Mouse (Mus musculus) v-Abl transformed pro-B cells (cell line): ENCODE data around the gene Spef1.

Experiments
- in situ Hi-C, 2 experiments: fragments of 400-800 bp; cut with MboI; formaldehyde crosslinking; loops; one replicate each; pipeline ENCODE4 v1.15.1; 2025; ENCODE audit not compliant: unreplicated experiment in 2 of 2

The Spef1 gene

DNA sequence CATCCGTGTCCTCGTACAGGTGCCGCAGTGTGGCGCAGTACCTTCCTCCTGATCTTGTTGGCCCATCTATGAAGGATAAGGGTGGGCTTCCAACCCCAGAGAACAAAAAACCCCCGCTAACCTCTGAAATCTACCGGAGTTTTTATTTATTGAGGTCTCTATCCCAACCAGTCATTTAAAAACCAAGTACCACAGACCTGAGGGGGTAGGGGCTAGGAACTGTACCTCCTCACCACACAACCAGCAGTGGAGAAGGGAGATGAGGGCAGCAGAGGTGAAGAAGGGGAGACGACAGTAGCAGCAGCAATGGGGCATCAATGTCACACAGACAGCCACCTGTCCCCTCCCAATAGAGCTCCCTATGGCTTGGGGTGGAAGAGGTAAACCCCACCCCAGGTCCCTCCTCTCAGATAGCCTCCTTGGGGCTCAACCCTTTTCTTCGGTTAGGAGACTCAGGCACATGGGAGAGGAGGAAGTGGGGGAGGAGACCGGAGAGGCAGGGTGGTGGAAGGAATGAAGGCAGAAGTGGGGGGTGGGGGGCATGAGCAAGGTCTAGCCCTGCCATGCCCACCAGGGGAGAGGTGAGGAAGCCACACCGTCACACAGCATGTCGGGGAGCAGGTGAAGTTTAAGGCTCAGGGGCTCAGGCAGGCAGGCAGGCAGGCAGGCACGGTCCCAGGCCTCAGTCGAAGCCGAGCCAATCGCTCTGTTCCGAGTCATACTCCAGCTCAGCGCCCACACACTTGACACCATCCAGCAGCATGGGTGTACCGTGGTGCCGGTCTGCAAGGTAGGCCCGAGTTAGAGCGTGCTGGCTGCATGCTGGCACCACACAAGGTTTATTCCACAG is 40.7 kb downstream of the Spef1 start:
- in situ Hi-C loops = loop anchor here in 1 of 2 experiments (5.0 kb wide), 1 partner anchor 54 kb away; no protein-coding TSS in a partner anchor

DNA sequence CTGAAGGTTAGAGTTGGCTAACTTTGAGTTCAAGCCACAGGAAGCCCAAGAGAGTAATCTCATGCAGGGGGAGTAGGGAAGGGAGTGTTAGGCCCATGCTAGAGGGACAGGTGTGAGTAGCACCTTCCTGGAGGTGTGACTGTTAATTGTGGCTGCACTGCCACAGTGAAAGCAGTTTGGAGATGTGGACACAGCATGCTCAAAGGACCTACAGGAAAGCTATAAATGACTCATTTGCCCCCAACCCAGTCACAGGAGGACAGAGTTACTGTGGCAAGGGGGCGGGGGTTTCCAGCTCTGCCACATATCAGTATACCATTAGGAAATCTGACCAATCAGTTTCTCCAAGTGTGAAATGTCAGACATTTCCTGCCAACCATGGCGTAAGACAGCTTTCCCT is 41.5 kb downstream of the Spef1 start:
- in situ Hi-C loops = loop anchor here in 1 of 2 experiments (5.0 kb wide), 1 partner anchor 53 kb away; no protein-coding TSS in a partner anchor

GRCm38 (mm10) chr2:131145121-131145520 is 42.0 kb downstream of the Spef1 start:
- in situ Hi-C loops = loop anchor here in 1 of 2 experiments (5.0 kb wide), 1 partner anchor 53 kb away; no protein-coding TSS in a partner anchor

DNA sequence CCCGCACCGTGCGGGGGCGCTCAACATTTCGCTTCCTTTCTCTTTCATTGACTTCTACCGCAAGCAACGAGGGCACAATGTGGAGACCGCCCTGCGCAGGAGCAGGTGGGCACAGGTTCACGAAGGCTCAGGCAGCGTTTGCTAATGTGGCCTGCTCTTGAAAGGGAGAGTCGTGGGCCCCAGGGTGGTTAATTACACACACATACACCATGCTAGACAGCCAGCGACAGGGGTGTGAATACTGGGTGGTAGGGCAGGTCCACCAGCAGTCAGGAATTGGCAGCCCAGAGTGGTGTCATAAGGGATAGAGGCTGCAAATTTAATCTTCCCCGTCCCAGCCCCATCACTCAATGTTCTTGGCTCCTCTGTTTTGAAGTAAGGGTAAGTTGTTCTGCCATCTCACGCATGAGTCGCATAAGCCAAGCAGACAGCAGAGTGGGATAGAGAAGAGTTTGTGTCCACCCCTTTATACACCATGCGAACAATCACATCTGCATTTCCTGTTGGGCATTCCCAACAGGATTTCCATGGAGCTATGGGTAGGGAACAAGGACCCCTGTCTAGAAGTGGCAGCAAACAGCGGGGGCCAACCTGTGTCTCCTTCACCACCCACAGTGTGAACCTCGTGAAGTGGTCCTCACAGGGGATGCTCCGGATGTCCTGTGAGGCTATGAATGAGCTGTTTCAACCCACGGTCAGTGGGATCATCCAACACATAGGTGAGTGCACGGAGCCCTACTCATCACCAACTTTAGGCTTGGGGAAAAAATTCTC is 43.9 kb downstream of the Spef1 start:
- in situ Hi-C loops = no loop called here

DNA sequence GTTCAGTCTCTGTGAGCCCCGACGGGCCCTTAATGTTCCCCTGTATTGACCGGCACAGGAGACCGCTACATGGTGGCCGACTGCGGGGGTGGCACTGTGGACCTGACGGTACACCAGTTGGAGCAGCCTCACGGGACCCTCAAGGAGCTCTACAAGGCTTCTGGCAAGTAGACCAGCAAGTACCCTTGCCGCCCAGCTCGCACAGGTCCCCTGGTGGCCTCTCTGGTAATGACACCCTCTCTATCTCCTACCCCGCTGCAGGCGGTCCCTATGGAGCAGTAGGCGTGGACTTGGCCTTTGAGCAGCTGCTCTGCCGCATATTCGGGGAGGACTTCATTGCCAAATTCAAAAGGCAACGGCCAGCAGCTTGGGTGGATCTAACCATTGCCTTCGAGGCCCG is 44.5 kb downstream of the Spef1 start:
- in situ Hi-C loops = no loop called here

DNA sequence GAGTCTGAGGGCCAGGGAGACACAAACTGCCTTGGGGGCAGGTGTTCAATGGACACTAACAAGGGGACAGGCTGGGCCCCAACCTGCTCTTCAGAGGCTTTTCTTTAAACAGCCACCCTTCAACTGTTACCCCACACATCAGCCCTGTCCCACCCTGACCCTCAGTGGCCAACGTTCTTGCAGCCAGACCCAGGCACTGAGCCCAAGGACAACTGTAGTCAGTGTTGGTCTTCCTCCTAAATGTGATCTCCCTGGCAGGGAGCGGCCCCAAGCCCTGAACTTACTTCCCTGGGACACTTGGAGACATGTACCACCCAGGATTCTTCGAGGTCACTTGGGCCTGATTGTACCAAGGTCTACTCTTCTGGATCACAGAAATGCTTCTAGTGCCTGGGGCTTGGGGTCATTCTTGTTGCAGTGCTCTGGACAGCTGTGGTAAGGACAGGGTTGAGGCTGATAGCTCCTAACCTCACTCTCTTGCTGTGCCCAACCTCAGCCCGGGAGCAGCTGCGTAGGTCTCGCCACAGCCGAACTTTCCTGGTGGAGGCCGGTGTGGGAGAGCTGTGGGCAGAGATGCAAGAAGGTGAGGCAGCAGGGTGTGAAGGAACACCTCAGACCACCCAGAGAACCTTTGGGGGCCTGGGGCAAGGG is 45.6 kb downstream of the Spef1 start:
- in situ Hi-C loops = no loop called here

DNA sequence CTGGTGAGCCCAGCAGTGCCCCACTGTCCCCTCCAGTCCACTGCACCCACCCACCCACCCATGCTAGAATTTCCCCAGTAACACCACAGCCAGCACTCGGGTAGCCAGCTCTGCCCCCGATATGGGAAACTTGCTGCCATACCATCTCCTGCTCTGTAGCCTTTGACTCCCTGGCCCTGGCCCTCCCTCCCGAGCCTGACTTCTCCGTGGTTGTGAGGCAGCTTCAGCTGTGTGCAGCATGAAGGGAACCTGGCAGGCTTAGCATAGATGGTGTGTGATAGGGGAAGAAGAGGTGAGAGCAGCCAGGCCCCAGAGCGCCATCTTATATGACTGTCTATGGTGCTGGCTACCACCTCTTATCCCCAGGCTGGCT is 46.6 kb downstream of the Spef1 start:
- in situ Hi-C loops = no loop called here

DNA sequence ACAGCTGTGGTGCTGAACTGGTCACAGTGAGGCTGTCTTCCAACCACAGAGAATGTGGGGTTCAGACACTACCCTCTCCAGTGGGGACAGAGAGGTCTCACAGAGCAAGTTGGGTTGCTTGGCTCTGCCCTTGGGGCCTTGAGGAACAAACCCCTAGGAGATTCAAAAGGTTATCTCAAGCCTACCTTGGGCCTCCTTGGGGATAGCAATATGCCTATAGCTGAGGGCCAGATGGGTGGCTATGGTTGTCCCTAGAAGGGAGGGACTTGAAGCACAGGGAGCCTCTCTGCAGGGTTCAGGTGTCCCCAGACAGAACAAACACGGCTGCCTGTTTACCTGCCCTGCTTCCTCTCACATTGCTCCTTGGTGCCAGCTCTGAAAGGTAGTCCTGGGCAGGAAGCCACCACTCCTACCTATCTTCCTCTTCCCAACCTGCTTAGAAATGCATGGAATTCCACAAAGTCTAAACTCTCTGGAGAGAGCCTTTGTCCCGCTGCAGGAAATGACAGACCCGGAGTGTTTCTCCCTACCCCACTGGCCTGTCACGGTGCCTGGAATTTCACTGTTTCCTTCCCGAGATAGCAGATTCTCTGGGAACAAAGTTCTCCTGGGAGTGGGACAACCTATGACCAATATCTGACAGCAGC is 47.1 kb downstream of the Spef1 start:
- in situ Hi-C loops = no loop called here

DNA sequence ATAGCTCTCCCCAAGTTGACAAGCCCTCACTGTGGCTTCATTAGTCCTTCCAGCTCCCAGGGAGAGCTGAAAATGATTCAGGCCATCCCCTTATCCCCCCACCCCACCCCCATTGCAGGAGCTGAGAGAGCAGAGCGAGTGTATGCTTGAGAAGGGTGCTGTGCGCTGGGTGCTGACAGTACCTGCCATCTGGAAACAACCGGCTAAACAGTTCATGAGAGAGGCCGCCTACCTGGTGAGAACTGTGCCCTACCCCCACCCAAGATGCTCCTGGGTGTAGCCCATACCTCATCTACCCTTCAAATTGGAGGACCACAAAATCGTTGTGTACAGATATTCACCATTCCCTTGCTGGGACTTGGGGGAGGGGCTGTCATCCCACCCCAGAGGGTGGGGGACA is 47.8 kb downstream of the Spef1 start:
- in situ Hi-C loops = no loop called here

DNA sequence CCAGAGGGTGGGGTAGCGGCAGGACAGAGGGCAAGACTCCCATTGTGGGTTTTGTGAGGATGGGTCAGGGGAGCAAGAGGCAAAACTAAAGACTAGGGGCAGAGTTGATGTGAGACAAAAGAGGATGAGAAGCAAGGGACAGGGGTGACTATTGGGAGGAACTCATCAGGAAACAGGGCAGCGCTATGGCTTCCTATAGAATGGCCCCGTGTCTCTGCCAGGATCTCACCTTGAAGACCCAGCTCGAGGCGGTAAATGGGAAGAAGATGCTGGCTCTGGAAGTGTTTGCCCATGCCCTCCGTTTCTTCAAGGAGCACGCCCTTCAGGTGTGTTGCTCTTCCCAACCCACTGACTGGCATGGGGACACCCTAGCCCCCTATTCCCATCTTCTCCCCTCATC is 48.3 kb downstream of the Spef1 start:
- in situ Hi-C loops = no loop called here

- in situ Hi-C loops = no loop called here
These were observed 48.8 kb downstream of the Spef1 start for GRCm38 (mm10) chr2:131138296-131138695.

DNA sequence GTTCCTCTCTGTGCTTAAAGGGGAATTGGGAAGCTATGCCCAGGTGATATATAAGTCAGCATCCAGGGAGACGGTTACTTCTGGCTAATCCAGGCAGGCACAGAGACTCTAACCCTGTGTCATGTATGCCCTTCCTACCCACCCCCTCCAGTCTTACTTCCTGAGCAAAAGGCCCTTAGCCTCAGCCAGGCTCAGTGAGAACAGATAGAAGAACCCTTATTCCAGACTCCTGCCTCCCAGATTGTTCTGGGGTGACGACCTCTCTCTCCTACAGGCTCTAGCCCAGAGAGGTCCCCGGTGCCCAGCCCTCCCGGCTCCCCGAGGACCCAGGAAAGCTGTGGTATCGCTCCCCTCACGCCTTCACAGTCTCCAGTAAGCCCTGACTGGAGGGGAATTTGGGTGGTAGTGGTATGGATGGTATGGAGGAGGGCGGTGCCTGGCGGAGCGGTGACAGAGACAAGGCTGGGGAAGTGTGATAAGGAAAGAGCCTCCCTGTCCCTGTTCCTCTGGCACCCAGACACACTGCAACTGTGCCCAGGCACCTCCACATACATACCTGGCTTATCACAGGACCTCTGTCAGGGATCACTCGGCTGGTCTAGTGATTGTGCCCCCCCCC is 51.5 kb downstream of the Spef1 start:
- in situ Hi-C loops = no loop called here

GRCm38 (mm10) chr2:131134826-131135400 is 52.2 kb downstream of the Spef1 start:
- in situ Hi-C loops = no loop called here

- in situ Hi-C loops = no loop called here
These were observed 52.7 kb downstream of the Spef1 start for GRCm38 (mm10) chr2:131134381-131134780.

- in situ Hi-C loops = no loop called here
These were observed 54.0 kb downstream of the Spef1 start, which contains the start of gene Gm11037 for GRCm38 (mm10) chr2:131132930-131133547. TSS of gene Gm11037 (plus strand) at chr2:131133497.

- in situ Hi-C loops = no loop called here
These were observed 54.8 kb downstream of the Spef1 start for GRCm38 (mm10) chr2:131132111-131132888.

- in situ Hi-C loops = no loop called here
These were observed 56.2 kb downstream of the Spef1 start for GRCm38 (mm10) chr2:131130849-131131248.

- in situ Hi-C loops = no loop called here
These were observed 57.2 kb downstream of the Spef1 start for GRCm38 (mm10) chr2:131129836-131130235.
